29 mouse cellular contexts compared by ENCODE assay signal in genomic region chr17:43245364-43245763, GRCm38 (mm10). TPM values are rescaled to one million over a fixed set of nuclear protein-coding genes. Genes with fewer than 3 reads are reported as not detected.
A peak's percentile ranks its signal among the peaks of the same experiment; 100 is the strongest.
DNase-seq lines count a peak whose midpoint lies in the region; ATAC-seq and TF ChIP-seq lines count a peak whose summit lies in the region.
"Had no signal": no experiment of that assay in that cellular context is flagged by ENCODE, and none has a peak within 500 bp of the region (broad histone marks: within the 10 kb centered on the region; RNA-seq: fewer than 3 reads in every experiment).

No protein-coding gene starts in this region.

- 87% methylated on average over 6 of the region's 6 CpGs for WGBS in heart, adult 2 months

- DNase-seq in 416B (ENCODE audit: low read depth) = peak; percentile 23
- no peak for DNase-seq in urinary bladder, adult 2 months (ENCODE audit: low spot score)
- DNase-seq in heart, adult 2 months = no peak
- DNase-seq: adrenal gland, adult 2 months; adrenal gland, postnatal 10 days; adrenal gland, postnatal 25 days; B cell, adult 2 months; cerebellum, adult 11 months; cerebellum, adult 18-20 months; cerebellum, adult 8-10 months; cerebellum, adult 9-11 months; cerebellum, postnatal 14 days; cerebellum, postnatal 36 days; forebrain, postnatal 0 days had no signal

- no peaks in the 10 kb centered on the region for H3K27me3 ChIP-seq in heart, adult 2 months (ENCODE audit: control insufficient read depth, insufficient read depth, low read length)
- H3K27me3 ChIP-seq: CH12.LX; embryonic facial prominence, embryonic 12.5 days; forebrain, embryonic 13.5 days; forebrain, embryonic 15.5 days; Patski had no signal

- no peak for TF ChIP-seq POLR2A in heart, adult 2 months (IDR thresholded peaks at IDR 0.05; ENCODE audit: insufficient read depth, low read depth, low read length)

- no peak for TF ChIP-seq EP300 in heart, adult 2 months (IDR thresholded peaks at IDR 0.05; ENCODE audit: insufficient read depth, low read depth, low read length)

- H3K27ac ChIP-seq in heart, adult 2 months = no peak overlapping the region
- H3K27ac ChIP-seq: embryonic facial prominence, embryonic 10.5 days; embryonic facial prominence, embryonic 12.5 days; forebrain, embryonic 13.5 days; forebrain, embryonic 15.5 days had no signal

- no peak overlapping the region for H3K9ac ChIP-seq in heart, adult 2 months (ENCODE audit: low read depth, low read length)
- H3K9ac ChIP-seq: embryonic facial prominence, embryonic 12.5 days; forebrain, embryonic 13.5 days; forebrain, embryonic 15.5 days; forebrain, postnatal 0 days had no signal

- TF ChIP-seq CTCF in heart, adult 2 months (IDR thresholded peaks at IDR 0.05) = no peak

- peak; percentile 68 for ATAC-seq in granulocyte monocyte progenitor cell, adult 5-6 weeks (replicated peaks; ENCODE audit: poor library complexity, severe bottlenecking)
- peak; percentile 74 for ATAC-seq in megakaryocyte progenitor cell, adult 5-6 weeks (replicated peaks; ENCODE audit: poor library complexity)
- ATAC-seq: activated CD4-positive, CD25-positive, alpha-beta regulatory T cell, adult 4 months; CD4-positive, CD25-positive, alpha-beta regulatory T cell, adult 4 months; forebrain, embryonic 13.5 days; forebrain, embryonic 15.5 days; forebrain, postnatal 0 days; Patski had no signal

- H3K4me3 ChIP-seq in heart, adult 2 months = no peak overlapping the region
- H3K4me3 ChIP-seq: embryonic facial prominence, embryonic 10.5 days; embryonic facial prominence, embryonic 12.5 days; forebrain, embryonic 13.5 days; forebrain, embryonic 15.5 days had no signal

- H3K79me2 ChIP-seq in heart, adult 2 months (replicated peaks; ENCODE audit: control insufficient read depth, insufficient read depth, low read length) = no peaks in the 10 kb centered on the region

- peaks cover 17% of the 10 kb centered on the region for H3K4me1 ChIP-seq in heart, adult 2 months (ENCODE audit: control insufficient read depth, insufficient read depth, low read length)
- H3K4me1 ChIP-seq: embryonic facial prominence, embryonic 12.5 days had no signal

- H3K36me3 ChIP-seq in heart, adult 2 months (ENCODE audit: control insufficient read depth, insufficient read depth, low read length) = peaks cover 5% of the 10 kb centered on the region; the same call in 1 of the 2 replicates
- H3K36me3 ChIP-seq: embryonic facial prominence, embryonic 10.5 days; embryonic facial prominence, embryonic 12.5 days; forebrain, embryonic 15.5 days; G1E had no signal

- intact Hi-C loops in heart, adult 2 months (cut with DNase I) = no loop called here

RNA-seq across cellular contexts. Expression of gene Adgrf1, which starts 24.8 kb away (rescaled TPM):
- total RNA-seq in granulocyte monocyte progenitor cell, adult 5-6 weeks (2014; fragmentation: Nextera tagmentation) = not detected in 2 replicates
- total RNA-seq in granulocyte monocyte progenitor cell, adult 5-6 weeks (2017) = not detected in 2 replicates
- total RNA-seq in megakaryocyte progenitor cell, adult 5-6 weeks (2015) = 0.15 TPM in 1 of 2 replicates, not detected in the other
- total RNA-seq in megakaryocyte progenitor cell, adult 5-6 weeks (2017) = 0.17 TPM in 1 of 2 replicates, not detected in the other
- polyA plus RNA-seq in urinary bladder, adult 2 months (2012; rRNA removed) = 0.01 TPM in 1 of 2 replicates, not detected in the other
- total RNA-seq in heart, adult 2 months (2021) = not detected
- polyA plus RNA-seq in heart, adult 2 months (2012; rRNA removed) = 0.02 and 0.12 TPM in 2 replicates
- total RNA-seq: adrenal gland, adult 2 months; adrenal gland, postnatal 25 days; CH12.LX; common myeloid progenitor, adult 5-6 weeks; forebrain, postnatal 0 days had no signal
- polyA plus RNA-seq: activated CD4-positive, CD25-positive, alpha-beta regulatory T cell, adult 4 months; adrenal gland, adult 2 months; brain, embryonic 14.5 days; CD4-positive, CD25-positive, alpha-beta regulatory T cell, adult 4 months; embryonic facial prominence, embryonic 10.5 days; embryonic facial prominence, embryonic 12.5 days; embryonic facial prominence, embryonic 14.5 days; forebrain, embryonic 11.5 days; forebrain, embryonic 13.5 days; forebrain, embryonic 15.5 days; forebrain, postnatal 0 days; G1E had no signal
